Mouse (Mus musculus) right cerebral cortex, adult 2 months (tissue): Measurements from ENCODE around the gene 2900026A02Rik.

Source experiments
- DNase-seq, 2 experiments: peaks; one replicate each; pipeline ENCODE4 v3.0.0; 2021 to 2022; ENCODE audit warnings: low spot score in 2 of 2

The 2900026A02Rik gene

DNA sequence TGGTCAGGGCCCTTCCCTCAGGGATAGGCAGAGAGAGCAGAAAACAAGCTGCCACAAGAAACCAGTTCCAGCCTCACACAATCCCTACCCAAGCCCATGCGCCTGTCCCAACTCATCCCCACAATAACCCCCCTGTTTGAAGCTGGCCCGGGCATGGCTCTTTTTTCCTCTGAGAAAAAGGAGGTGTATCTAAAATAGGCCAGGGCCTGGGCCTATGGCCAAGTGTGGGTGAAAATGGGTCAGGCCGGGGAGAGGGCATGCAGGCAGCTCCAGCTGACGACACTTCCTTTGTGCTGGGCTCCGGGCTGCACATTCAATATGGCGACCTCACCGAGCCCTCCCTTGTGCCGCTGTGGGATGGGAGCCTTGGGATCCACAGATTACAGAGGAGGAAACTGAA, 177.5 kb downstream of the 2900026A02Rik start:
- DNase-seq, result peak; percentile 41 to 58

DNA sequence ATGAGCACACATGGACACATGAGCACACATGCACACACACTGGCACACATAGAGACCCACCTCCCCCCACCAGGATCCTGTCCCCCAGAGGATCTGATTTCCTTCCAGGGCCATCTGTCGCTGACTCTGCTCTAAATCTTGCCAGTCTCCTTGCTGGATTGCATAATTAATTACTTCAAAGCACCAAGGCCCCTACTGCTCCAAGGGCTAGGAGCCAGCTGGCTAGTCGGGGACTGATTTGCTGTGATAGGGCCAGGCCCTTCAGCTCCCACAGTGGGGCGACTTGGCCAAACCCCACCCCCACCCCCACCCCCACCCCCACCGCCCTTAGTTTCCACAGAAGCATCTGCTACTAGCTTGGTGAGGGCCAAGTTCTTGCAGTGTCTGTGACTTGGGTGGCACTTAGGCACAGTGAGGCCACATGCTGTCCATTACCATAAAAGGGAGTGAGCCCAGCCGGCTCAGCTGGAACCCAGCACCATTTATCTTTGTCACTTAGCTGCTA, 179.4 kb downstream of the 2900026A02Rik start:
- DNase-seq, result peak; percentile 54 to 74

DNA sequence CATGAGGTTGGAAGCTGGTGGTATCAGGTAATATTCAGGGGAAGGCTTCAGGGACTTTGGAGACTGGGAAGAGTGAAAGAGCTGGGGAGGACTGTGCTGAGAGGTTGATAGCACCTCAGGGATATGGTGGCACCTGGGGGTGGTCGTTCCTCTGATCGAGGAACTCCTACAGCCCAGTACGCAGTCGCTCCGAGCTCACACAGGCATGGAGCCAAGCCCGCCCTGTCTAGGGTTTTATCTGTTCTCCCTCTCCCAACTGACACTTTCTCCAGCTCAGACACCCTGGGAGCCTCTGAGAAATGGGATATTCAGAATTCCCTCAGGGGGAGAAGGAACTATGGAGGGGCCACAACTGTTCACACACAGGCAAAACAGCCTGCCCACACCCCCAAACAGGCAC, 180.3 kb downstream of the 2900026A02Rik start:
- DNase-seq, result no peak

DNA sequence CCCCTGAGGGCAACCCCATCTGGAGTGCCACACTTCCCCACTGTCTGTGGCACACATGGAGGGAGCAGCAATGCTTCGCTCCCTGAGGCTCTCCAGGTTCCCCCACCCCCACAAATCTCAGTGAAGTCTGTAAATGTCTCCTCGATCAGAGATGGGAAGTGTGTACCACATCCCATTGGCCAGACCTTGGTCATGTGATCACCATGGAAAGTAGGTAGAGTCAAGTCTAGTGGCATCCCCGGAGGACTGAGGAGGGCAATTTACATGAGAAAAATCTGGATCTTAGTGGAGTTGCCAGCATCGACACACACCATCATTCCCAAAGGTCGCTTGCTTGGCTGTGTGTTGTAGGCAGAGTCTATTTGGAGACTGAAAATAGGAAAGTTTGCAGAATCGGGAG, 182.4 kb downstream of the 2900026A02Rik start:
- no peak for DNase-seq
